Mouse (Mus musculus): ENCODE data around the gene Tex48. TPM values are rescaled to one million over a fixed set of nuclear protein-coding genes. Genes with fewer than 3 reads are reported as not detected.

The Tex48 gene
- polyA plus RNA-seq, 1 experiment from 2014 or later, result not detected

- Histone ChIP-seq H3K9ac (ENCODE audit: low read depth, low read length) (no peak overlapping the region), H3K27me3 (ENCODE audit: control insufficient read depth, insufficient read depth, low read length) (no peaks in the 10 kb centered on the region), H3K27ac (ENCODE audit: low read depth, low read length) (no peak overlapping the region), H3K4me2 (replicated peaks; ENCODE audit: low read depth, low read length) (no peak overlapping the region), H3K9me3 (ENCODE audit: control insufficient read depth, low read length) (no peaks in the 10 kb centered on the region), H3K4me1 (ENCODE audit: control insufficient read depth, insufficient read depth, low read length) (peaks cover 12% of the 10 kb centered on the region), H3K4me3 (ENCODE audit: low read length) (no peak overlapping the region), H3K36me3 (ENCODE audit: control insufficient read depth, insufficient read depth, low read length) (no peaks in the 10 kb centered on the region)
- 81% methylated on average over 4 of the region's 4 CpGs for WGBS
- no peak for ATAC-seq (ENCODE audit: low FRiP score, low TSS enrichment)
These were observed 59.5 kb downstream of the Tex48 start for GRCm38 (mm10) chr4:63562742-63563141.

GRCm38 (mm10) chr4:63561861-63562675 lies 60.2 kb downstream of the Tex48 start:
- Histone ChIP-seq H3K4me1 (ENCODE audit: control insufficient read depth, insufficient read depth, low read length) (peaks cover 19% of the 10 kb centered on the region), H3K4me2 (replicated peaks; ENCODE audit: low read depth, low read length) (no peak overlapping the region), H3K9me3 (ENCODE audit: control insufficient read depth, low read length) (no peaks in the 10 kb centered on the region), H3K27ac (ENCODE audit: low read depth, low read length) (no peak overlapping the region), H3K27me3 (ENCODE audit: control insufficient read depth, insufficient read depth, low read length) (no peaks in the 10 kb centered on the region), H3K9ac (ENCODE audit: low read depth, low read length) (no peak overlapping the region), H3K4me3 (ENCODE audit: low read length) (no peak overlapping the region), H3K36me3 (ENCODE audit: control insufficient read depth, insufficient read depth, low read length) (no peaks in the 10 kb centered on the region)
- ATAC-seq (ENCODE audit: low FRiP score, low TSS enrichment), result no peak
- 69% methylated on average over 7 of the region's 7 CpGs for WGBS

GRCm38 (mm10) chr4:63560079-63560478 lies 62.1 kb downstream of the Tex48 start:
- 85% methylated on average over 8 of the region's 8 CpGs for WGBS
- H3K4me2 ChIP-seq (replicated peaks; ENCODE audit: low read depth, low read length), result no peak overlapping the region

GRCm38 (mm10) chr4:63559127-63559697 lies 63.0 kb downstream of the Tex48 start:
- H3K9me3 ChIP-seq (ENCODE audit: control insufficient read depth, low read length), result no peaks in the 10 kb centered on the region
- no peaks in the 10 kb centered on the region for H3K27me3 ChIP-seq (ENCODE audit: control insufficient read depth, insufficient read depth, low read length)
- peak overlapping the region; percentile 80 for H3K4me2 ChIP-seq (replicated peaks; ENCODE audit: low read depth, low read length)
- H3K4me3 ChIP-seq (ENCODE audit: low read length), result peak overlapping the region; percentile 62
- H3K9ac ChIP-seq (ENCODE audit: low read depth, low read length), result peak overlapping the region; percentile 87; the same call in 1 of the 2 replicates
- H3K36me3 ChIP-seq (ENCODE audit: control insufficient read depth, insufficient read depth, low read length), result peaks cover 4% of the 10 kb centered on the region; the same call in 1 of the 2 replicates
- ATAC-seq (ENCODE audit: low FRiP score, low TSS enrichment), result no peak
- H3K4me1 ChIP-seq (ENCODE audit: control insufficient read depth, insufficient read depth, low read length), result peaks cover 24% of the 10 kb centered on the region
- WGBS, result 37% methylated on average over 9 of the region's 9 CpGs
- H3K27ac ChIP-seq (ENCODE audit: low read depth, low read length), result no peak overlapping the region

More at GRCm38 (mm10) chr4:63560079-63560478, 62.1 kb downstream of the Tex48 start:
- H3K9ac ChIP-seq (ENCODE audit: low read depth, low read length), result no peak overlapping the region
- H3K36me3 ChIP-seq (ENCODE audit: control insufficient read depth, insufficient read depth, low read length), result peaks cover 1% of the 10 kb centered on the region; the same call in 1 of the 2 replicates
- no peak overlapping the region for H3K27ac ChIP-seq (ENCODE audit: low read depth, low read length)
- peaks cover 24% of the 10 kb centered on the region for H3K4me1 ChIP-seq (ENCODE audit: control insufficient read depth, insufficient read depth, low read length)
- H3K4me3 ChIP-seq (ENCODE audit: low read length), result no peak overlapping the region
- H3K27me3 ChIP-seq (ENCODE audit: control insufficient read depth, insufficient read depth, low read length), result no peaks in the 10 kb centered on the region
- no peak for ATAC-seq (ENCODE audit: low FRiP score, low TSS enrichment)
- H3K9me3 ChIP-seq (ENCODE audit: control insufficient read depth, low read length), result no peaks in the 10 kb centered on the region

GRCm38 (mm10) chr4:63558407-63559081 lies 63.7 kb downstream of the Tex48 start, which contains the start of gene Tmem268:
TSS of gene Tmem268 (plus strand) at chr4:63558781.
- under 1% methylated on average over 78 of the region's 81 CpGs for WGBS
- peaks cover 24% of the 10 kb centered on the region for H3K4me1 ChIP-seq (ENCODE audit: control insufficient read depth, insufficient read depth, low read length)

GRCm38 (mm10) chr4:63557124-63558059 lies 64.8 kb downstream of the Tex48 start:
- no peak overlapping the region for H3K27ac ChIP-seq (ENCODE audit: low read depth, low read length)
- H3K27me3 ChIP-seq (ENCODE audit: control insufficient read depth, insufficient read depth, low read length), result no peaks in the 10 kb centered on the region
- peak; percentile 37; the same call in 1 of the 2 replicates for ATAC-seq (ENCODE audit: low FRiP score, low TSS enrichment)
- peak overlapping the region; percentile 80 for H3K4me2 ChIP-seq (replicated peaks; ENCODE audit: low read depth, low read length)
- no peak overlapping the region for H3K9ac ChIP-seq (ENCODE audit: low read depth, low read length)
- H3K4me1 ChIP-seq (ENCODE audit: control insufficient read depth, insufficient read depth, low read length), result peaks cover 24% of the 10 kb centered on the region
- H3K36me3 ChIP-seq (ENCODE audit: control insufficient read depth, insufficient read depth, low read length), result peaks cover 11% of the 10 kb centered on the region
- H3K4me3 ChIP-seq (ENCODE audit: low read length), result no peak overlapping the region
- WGBS, result 26% methylated on average over 16 of the region's 16 CpGs
- no peaks in the 10 kb centered on the region for H3K9me3 ChIP-seq (ENCODE audit: control insufficient read depth, low read length)

More at GRCm38 (mm10) chr4:63558407-63559081, 63.7 kb downstream of the Tex48 start, which contains the start of gene Tmem268:
- peak within 1 kb of the TSS; percentile 62 for H3K4me3 ChIP-seq (ENCODE audit: low read length)
- H3K9ac ChIP-seq (ENCODE audit: low read depth, low read length), result peak within 1 kb of the TSS; percentile 87
- no peaks in the 10 kb centered on the region for H3K9me3 ChIP-seq (ENCODE audit: control insufficient read depth, low read length)
- H3K27ac ChIP-seq (ENCODE audit: low read depth, low read length), result peak within 1 kb of the TSS; percentile 55
- H3K27me3 ChIP-seq (ENCODE audit: control insufficient read depth, insufficient read depth, low read length), result no peaks in the 10 kb centered on the region
- peak within 1 kb of the TSS; percentile 80 for H3K4me2 ChIP-seq (replicated peaks; ENCODE audit: low read depth, low read length)
- peaks cover 4% of the 10 kb centered on the region; the same call in 1 of the 2 replicates for H3K36me3 ChIP-seq (ENCODE audit: control insufficient read depth, insufficient read depth, low read length)
- peak; percentile 80 for ATAC-seq (ENCODE audit: low FRiP score, low TSS enrichment)
